Mouse (Mus musculus) adrenal gland (tissue): ENCODE measurements at regions not wholly inside any gene's neighbourhood (a gene's known extent, or its start where the extent isn't known, plus 50 kb on each side); places are given as distances from the start of the nearest gene placed in this dataset.

Experiments
- intact Hi-C: fragments of 180-260 bp; cut with DNase I; formaldehyde crosslinking; loops from one replicate; pipeline ENCODE4 v1.15.1; 2025

DNA sequence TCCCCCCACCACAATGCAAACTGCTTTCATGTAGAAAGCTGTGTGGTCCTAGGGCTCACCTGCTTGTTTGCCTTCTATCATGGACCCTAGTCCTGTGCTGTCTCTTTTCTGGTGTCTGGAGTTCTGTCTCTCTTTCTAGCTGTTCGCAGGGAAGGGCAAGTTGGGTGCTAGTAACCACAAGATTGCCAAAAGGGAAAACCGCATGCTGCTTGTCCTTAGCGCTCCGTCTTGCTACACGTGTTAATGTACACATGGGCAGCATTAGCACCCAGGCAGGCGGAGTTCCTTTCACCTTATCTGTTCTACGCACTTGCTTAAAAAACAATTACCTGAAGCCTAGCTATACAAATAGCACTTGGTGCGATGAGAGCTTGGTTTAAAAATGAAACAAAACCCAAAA lies 236.3 kb upstream of the Pard3b start:
- intact Hi-C loops: no loop called here

DNA sequence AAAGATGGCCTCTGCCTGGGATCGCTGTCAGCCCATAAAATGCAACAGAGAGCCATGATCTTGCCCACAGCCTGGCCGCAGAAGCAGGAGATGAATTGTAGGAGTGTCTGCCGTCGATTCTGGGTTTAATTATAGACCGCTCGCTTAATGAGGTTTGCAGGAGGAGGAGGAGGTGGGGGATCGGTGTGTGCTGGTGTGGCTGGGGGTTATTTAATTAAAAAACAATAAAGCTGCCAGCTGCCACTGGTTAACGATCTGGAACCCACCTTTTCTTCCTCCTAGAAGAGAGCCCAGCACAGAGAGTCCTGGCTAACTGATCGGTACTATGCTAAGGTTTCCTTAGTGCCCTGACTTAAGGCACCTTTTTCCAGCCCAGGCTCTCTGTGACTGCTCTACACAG lies 231.4 kb upstream of the Pard3b start:
- intact Hi-C loops: no loop called here

DNA sequence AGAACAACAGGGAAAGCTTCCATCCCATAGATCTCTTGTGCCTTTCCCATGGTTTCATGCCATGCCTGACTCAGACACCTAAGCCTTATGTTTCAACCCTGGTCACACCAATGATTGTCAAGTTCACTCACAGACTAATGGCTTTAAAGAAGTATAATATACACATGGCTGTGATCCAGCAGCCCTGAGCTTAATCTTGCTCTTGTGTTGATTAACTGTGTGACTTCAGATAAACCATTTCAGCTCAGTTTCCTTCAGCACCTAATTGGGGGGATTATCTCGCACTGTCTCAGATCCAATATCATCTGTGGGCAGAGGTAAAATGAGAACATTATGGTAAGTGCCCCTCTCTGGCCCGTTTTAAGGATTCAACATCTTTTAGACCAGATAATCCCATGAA lies 223.9 kb upstream of the Pard3b start:
- intact Hi-C loops: no loop called here

DNA sequence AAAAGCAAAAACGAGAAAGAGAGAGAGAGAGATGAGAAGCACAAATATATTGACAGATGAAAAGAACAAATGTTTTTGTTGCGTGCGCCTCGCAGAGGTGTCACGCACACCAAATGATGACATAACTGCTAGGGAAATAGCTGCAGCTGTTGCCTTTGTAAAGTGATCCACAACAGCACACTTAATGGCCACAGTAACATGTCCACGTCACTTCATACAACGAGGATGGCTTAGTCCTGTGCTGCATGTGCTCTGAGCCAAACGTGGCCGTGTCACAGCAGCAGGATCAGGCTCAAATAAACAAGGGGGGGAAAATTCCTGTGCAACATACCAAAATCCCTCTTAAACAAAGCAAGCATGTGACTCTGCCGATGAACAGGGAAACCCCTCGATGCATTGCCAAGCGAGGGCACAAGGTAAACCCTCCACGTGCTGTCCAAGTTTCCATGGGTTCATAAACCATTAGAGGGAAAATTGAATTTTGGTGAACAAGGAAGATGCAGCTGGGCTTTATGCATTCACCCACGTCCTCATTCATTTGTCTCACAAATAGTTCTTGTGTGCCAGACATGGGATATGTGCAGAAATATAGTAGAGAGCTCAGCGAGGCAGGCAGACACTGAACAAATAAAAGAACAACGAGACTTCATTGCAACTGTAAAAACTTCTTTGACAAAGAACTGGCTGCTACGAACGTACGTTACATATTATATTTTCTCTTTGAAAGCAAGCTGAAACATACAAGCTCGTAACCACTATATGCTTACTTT lies 223.0 kb upstream of the Pard3b start:
- intact Hi-C loops: no loop called here

DNA sequence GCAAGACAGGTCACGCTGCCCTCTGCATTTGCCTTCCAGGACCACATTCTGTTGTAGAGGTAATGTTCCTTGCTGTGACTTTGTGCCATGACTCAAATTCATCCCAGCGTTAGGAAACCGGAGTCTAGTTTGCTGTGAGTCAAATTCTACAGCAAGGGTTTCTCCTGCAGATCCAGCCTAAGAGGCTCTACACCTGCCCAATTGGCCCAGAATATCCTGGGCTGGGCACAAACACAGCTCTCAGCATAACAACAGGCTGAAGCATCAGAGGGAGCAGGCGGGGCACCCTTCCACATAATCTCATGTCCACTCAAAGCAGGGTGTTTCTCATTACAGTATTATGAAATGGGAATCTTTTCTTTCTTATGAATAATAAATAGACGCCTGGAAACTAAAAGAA lies 220.2 kb upstream of the Pard3b start:
- intact Hi-C loops: no loop called here

DNA sequence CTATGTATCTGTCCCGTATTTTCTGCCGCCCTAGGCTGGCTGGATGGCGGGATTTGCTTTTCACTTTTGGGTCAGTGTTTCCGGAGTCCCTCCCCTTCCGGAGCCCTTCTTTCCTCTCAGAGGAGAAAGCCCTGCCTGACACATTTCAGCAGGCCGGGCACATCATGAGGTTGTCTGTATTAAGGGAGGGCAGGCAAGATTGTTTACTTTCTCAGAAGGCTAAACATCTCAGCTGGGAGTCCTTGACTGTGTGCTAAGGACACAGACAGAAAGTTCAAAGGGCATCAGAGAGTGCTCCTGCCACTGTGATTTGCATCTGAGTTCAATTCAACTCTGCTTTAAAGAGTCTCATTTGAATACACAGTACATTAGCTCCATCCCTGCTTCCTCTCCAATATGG lies 218.8 kb upstream of the Pard3b start:
- intact Hi-C loops: no loop called here

DNA sequence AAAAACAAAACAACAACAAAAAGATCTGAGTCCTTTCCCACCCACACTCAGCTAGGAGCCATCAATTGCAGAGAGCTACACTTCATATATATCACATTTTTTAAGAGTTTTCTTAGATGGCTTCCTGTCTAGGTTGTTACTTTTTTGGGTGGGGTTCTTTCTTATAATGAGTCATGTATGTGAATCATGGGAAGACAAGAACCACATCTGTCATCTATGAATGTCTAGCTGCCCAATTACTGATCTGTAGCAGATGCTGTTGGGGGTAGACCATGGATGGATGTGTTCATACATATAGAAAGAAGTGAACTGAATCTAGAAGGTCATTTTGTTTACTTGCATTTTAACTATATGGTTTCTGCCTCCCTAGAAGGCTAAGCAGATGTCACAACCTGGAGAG lies 215.4 kb upstream of the Pard3b start:
- intact Hi-C loops: no loop called here

DNA sequence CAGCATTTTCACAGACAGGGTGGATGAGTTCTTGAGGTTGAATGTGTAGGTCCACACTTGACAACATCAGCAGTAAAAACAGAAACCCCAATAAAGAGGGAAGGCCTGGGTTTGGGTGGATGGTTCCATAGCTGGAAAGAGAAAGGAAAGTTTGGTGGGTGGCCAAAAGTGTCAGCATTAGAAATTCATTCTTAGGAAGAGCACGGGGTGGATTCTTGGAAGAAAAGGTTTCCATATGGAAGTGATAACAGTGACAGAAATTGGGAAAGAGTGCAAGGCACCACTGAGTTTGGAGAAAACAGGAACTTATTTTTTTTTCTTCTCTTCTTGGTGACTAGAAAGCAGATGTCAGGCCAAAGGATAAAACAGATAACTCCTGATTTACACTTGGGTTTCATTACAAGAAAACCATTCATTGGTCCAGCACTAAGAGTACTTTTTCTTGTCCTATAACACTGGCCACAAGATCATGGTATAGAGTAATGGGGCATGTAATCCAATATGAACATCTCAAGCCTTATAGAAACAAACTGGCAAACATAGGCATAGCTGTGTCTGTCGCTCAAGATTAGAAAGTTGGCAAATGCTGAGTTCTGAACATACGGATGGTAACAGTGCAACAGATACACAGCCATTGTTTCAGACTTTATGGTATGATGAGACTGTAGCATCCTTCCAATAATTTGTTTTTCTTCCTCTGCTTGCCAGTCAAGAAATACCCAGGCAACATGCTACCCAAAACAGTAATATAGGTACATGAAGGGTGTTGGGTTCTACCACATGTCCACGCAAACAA lies 209.7 kb upstream of the Pard3b start:
- intact Hi-C loops: no loop called here

DNA sequence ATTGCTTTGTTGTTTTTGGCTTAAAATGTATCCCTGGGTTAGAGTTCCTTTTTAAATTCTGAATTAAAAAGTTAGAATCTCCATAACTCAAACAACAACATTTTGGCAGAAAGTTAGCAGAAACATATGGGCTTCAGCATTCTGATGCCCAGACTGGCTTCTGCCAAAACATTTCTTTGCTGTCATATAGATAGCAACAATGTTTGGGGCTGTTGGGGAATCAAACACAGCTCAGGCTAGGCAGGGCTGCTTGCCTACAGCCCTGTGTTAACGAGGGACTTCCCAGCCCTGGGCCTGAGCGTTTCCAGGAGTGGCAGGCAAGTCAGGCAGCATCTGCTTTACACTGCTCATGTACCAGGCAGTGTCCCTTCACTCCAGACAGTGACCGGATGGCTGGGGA lies 201.0 kb upstream of the Pard3b start:
- intact Hi-C loops: no loop called here

DNA sequence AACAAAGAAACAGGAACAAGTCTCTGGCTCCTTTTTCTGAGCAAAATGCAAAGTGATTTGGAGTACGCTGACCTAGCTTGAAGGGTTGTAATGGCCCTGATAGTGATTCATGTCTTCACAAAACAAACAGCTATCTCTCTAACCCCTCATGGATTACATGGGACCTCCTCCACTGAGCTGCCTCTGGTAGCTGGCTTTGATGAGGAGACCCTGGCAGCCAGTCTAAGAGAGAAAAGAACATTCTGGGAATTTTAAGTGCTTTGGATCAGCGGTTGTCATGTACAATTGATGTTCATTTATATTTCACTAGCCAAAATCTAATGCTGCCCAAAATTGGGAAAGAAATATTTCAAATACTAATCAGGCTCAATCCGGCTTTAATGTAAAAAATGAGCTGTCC lies 177.2 kb upstream of the Pard3b start:
- intact Hi-C loops: no loop called here

DNA sequence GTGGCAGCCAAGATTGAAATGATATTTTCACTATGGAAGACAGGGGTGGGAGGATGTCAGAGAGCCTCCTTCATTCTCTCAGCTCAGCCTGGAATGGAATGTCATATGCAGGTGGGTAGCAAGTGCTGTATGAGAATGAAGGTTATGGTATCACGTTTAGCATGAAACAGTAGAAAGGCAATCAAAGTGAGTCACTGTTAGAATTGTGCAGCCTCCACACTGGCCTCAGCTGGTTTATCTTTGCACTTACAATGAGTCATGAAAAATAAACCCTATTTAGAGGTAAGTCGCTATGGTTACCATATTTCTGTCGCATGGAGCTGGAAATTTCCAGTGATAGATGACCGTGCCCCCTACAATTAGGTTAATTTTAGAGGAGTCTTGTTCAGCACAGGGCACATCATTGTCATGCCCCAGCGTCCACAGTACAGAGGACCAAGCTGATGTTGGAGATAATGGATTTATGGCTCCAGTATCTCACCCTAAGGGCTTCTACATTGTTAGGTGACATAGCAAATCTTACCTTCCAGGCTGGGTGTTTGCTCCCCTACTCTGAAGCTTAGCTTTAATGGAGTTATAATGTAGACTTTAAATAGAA lies 167.9 kb upstream of the Pard3b start:
- intact Hi-C loops: no loop called here

DNA sequence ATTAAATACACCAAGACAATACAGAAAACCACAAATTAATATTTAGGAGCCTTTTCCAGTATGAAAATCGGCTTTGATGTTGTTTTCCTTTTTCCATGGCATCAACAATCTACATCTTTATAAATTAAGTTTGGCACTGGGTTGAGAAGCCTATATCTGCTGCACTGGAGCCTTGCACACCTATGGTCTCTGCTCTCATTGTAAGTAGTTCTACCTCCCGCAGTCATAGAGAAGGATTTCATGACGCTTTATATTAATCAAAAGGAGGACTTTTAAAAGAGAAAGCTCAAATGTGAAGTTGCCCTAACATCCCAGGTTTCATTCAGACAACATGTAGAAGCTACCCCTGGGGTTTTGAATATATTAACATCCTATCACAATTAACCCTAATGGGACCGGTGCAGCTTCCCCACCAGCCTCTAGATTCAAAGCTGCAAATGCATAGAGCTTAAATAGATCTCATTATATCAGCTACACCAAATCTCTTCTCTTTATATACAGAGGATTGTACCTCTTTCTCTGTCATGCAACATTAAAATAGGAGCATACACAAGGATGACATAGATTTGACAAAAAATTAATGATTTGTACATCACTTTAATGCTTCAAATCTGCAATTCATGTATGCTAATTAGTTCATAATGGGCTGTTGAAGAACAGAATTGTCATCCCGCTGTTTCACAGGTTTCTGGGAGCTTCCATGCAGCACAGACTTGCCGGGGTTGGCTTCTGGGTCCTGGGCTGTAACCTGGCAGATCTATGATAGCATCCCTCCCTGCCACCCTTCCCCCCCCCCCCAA lies 166.6 kb upstream of the Pard3b start:
- intact Hi-C loops: no loop called here

DNA sequence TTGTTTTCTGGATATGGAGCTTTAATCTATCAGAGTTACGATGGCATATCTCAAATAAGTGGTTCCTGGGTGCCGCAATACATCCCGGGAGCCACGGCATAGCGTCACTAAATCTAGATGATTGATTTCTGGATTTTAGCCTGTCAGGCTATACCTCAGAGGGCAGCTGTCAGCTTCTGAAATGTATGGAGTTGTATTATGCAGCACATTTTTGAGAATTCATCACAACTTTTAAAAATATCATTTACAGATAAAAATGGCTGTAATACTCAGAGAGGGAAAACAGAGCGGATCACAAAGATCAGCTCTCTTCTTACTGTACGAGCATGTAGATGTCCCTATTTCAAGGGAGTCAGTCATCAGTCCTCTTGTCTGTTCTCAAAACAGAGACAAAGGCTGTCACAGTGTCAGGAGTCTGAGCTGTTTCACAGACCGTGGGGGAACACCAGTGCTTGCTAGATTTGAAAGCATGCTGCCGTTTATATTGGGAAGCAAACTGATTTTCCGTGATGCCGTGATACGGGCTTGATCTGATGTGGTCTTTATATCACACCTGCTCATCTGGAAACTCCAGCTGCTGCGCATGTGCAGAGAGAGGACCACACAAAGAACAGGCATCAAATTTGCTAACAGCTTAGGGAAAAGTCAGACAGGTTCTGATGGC lies 165.9 kb upstream of the Pard3b start:
- intact Hi-C loops: no loop called here

DNA sequence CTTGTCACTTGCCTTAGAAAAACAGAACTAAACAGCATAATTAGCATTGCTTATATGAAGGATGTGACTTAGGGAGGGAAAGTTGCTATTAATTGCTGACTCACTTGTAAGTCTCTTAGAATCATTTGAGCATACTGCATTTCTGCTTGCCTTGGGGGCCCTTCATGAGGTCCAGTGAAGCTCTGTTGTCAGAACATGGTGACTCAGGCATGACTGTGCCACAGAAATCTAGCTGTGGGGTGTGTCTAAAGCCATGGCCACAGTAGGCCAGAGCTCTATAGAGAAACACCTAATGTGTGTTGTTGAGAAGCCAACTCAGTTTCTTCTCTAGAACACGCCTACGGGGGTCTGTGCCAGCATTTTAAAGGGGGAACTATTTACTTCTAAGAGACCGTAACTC lies 153.2 kb upstream of the Pard3b start:
- intact Hi-C loops: no loop called here

DNA sequence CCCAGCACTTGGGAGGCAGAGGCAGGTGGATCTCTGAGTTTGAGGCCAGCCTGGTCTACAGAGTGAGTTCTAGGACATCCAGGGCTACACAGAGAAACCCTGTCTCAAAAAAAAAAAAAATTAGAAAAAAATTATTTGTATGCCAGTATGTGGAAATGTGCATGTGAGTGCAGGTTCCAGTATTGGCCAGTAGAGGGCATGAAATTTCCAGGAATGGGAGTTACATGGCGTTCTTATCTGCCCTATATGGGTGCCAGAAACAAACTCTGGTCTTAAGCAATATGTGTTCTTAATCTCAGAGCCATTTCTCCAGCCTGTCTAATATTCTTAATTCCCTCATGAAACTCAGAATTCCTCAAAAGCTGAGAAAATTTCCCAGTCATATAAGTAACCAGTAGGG lies 113.7 kb upstream of the Pard3b start:
- intact Hi-C loops: no loop called here

DNA sequence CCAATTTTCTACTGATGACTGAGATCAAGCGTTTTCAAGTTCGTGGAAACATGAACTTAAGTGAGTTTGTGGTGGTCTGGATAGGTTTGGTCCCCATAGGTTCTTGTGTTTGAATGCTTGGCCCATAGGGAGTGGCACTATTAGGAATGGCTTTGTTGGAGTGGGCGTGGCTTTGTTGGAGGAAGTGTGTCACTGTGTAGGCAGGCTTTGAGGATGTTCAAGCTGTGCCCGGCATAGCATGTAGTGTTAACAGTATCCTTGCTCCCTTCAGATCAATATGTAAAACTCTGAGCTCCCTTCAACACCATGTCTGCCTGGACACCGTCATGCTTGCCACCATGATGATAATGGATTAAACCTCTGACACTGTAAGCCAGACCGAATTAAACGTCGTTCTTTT lies 112.7 kb upstream of the Pard3b start:
- intact Hi-C loops: no loop called here

DNA sequence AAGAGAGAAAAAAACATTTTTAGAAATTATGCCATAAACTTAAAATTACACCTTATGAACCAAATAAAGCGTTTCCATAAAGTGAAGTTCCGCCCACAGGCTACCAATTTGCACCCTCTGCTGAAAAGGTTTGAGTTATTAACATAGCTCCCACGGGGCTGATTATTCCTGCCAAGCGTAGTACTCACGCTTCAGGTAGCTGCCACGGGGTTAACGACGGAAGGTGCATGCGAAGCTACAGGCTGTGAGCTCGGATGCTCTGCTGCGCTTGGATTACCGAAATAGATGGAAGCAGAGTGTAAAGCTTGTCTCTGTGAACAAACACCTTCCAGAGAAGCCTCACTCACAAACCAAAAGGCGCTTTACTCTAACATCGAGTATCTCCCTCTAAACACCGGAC lies 109.9 kb upstream of the Pard3b start:
- intact Hi-C loops: no loop called here

DNA sequence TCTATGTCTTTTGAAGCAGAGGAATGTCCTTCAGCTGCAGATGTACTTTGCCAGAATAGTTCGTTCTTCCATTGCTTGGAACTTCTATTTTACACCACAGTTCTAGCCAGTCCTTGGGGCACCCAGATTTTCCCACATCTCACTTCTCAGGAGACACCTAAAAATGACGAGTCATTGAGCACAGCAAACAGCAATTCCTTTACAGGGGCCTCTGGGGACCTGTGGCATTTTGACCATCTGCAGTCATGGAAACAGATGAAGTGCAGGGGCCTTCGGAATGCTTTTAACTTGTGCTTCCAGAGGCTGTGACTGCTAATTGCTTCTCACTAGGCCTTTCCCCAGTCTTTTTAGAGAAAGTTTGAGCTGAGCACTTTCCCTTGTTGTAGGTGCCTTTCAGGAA lies 108.5 kb upstream of the Pard3b start:
- intact Hi-C loops: no loop called here

DNA sequence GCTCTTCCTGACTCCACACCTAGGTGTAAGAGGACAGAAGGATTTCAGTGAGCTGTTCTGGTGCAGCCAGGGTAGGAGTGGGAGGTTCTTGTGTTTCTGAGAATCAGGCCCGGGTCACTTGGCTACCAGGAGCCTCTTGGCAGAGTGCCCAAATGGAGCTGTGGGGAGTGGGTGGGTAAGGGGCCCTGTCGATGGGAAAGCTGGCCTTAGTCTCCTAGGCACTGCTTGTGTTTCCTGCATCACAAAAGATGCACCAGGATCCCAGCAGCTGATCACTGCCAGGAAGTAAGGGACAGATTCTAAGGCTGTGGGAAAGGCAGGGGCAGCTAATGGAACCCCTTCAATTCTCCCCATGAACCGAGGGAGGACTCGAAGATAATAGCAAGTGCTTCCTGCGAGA lies 107.1 kb upstream of the Pard3b start:
- intact Hi-C loops: no loop called here

DNA sequence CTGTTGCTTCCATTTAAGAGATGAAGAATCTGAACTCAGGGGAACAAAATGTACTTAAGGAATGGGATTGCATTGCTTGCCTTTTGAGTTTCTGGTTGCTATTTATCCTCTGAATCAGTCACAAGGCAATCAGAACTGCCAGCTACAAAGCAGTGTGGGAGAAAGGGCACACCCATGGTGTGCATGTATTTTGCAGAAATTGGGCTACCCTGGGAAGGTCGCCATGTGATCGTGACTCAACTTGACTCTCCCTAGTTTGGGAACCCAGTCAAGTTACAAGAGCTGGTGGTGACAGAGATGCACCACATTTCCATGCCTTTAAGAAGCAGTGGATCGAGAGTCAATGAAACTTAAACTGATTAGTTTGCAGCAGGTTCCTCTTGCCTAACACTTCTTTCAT lies 98.5 kb upstream of the Pard3b start:
- intact Hi-C loops: no loop called here

DNA sequence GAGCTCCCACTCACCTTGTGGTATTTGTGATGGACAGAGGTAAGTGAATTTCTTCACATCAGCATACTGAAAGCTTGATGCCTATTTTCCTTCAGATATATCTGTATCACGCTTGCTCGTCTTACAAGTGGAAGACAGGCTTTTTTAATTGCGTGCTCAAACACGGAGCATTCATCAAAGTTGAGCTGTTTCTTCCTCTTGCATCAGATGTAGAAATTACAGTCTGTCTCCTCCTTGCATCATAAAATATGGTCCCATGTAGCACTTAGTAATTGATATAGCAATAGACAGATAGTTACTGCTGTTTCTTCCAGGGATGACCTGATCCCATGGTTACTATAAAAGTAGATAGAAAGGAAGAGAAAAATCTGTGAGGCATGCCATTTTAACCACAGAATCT lies 97.5 kb upstream of the Pard3b start:
- intact Hi-C loops: no loop called here
